Mouse (Mus musculus) limb, embryonic 12.5 days (tissue): ENCODE measurements around the gene Sox13. TPM values are rescaled to one million over a fixed set of nuclear protein-coding genes. Genes with fewer than 3 reads are reported as not detected.

Experiments
- ATAC-seq: fragments of 200-750 bp; cut with Nextera tagmentation; 2 replicates; pipeline ENCODE4 v1.8.0; 2017; ENCODE audit warnings: low read depth, moderate TSS enrichment; ENCODE audit not compliant: insufficient number of reproducible peaks, insufficient read depth, low FRiP score, low TSS enrichment
- H3K27ac ChIP-seq: fragments of 300-500 bp; sonication (generic); 2 replicates; pipeline ENCODE4 v1.5.1; 2016; ENCODE audit warnings: mild to moderate bottlenecking, moderate library complexity
- H3K27me3 ChIP-seq: fragments of 300-500 bp; sonication (generic); 2 replicates; pipeline ENCODE4 v1.6.1; 2016; ENCODE audit warnings: mild to moderate bottlenecking, moderate library complexity
- H3K36me3 ChIP-seq: fragments of 300-500 bp; sonication (generic); 2 replicates; pipeline ENCODE4 v1.6.1; 2016; ENCODE audit warnings: mild to moderate bottlenecking, moderate library complexity
- H3K4me1 ChIP-seq: fragments of 300-500 bp; sonication (generic); replicated peaks from 2 replicates; pipeline ENCODE4 v1.6.1; 2016
- H3K4me2 ChIP-seq: fragments of 300-500 bp; sonication (generic); 2 replicates; pipeline ENCODE4 v1.6.1; 2016; ENCODE audit warnings: mild to moderate bottlenecking, moderate library complexity
- H3K4me3 ChIP-seq: fragments of 300-500 bp; sonication (generic); replicated peaks from 2 replicates; pipeline ENCODE4 v1.5.1; 2016; ENCODE audit warnings: mild to moderate bottlenecking
- H3K9ac ChIP-seq: fragments of 300-500 bp; sonication (generic); replicated peaks from 2 replicates; pipeline ENCODE4 v1.6.1; 2016; ENCODE audit warnings: mild to moderate bottlenecking, moderate library complexity
- H3K9me3 ChIP-seq: fragments of 300-500 bp; sonication (generic); 2 replicates; pipeline ENCODE4 v1.6.1; 2016; ENCODE audit warnings: mild to moderate bottlenecking, moderate library complexity
- WGBS: fragments of 180-500 bp; shearing (Covaris S2); methylation state at CpG from one replicate; pipeline ENCODE4 v1.1.7; 2016; 5-methylcytosine and 5-hydroxymethylcytosine counted together
- polyA plus RNA-seq: library from polyadenylated mRNA; unstranded; fragments of >200 nt; fragmentation: Nextera tagmentation; extraction: Ambion mirVana; gene quantifications from 2 replicates; pipeline ENCODE4 v1.2.1, GENCODE M21; 2016

Sox13 gene
- polyA plus RNA-seq, 1 experiment from 2014 or later: 5.6 TPM

DNA sequence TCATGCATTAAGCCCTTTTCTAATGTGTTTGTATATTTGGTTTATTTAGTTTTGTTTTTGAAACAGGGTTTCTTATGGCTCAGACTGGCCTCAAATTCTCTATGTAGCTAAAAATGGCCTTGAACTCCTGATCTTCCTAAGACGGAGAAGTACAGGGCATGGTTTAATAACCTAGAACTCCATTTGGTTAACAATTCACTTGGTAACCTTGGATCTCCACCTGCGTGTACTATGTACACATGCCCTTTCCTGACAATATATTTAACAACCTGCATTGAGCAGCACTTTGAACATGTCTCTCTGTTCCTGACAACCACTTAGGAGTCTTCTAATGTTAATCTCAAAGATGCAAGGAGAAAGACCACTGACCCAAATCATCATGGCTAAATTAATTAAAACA lies 7.0 kb upstream of the Sox13 start:
- peaks cover 17% of the 10 kb centered on the region for H3K9me3 ChIP-seq

GRCm38 (mm10) chr1:133424547-133425140 lies 467 bp upstream of the Sox13 start:
- Histone ChIP-seq H3K9me3 (peaks cover 8% of the 10 kb centered on the region; the same call in 1 of the 2 replicates), H3K36me3 (no peaks in the 10 kb centered on the region), H3K27me3 (peaks cover 18% of the 10 kb centered on the region), H3K27ac (peak overlapping the region; percentile 88; the same call in 1 of the 2 replicates), H3K9ac (no peak overlapping the region), H3K4me2 (peak overlapping the region; percentile 99), H3K4me3 (peak overlapping the region; percentile 78), H3K4me1 (peaks cover 27% of the 10 kb centered on the region)
- WGBS: 59% methylated on average over 4 of the region's 4 CpGs
- no peak for ATAC-seq

More for the DNA sequence above, 7.0 kb upstream of the Sox13 start:
- Histone ChIP-seq H3K4me3 (no peak overlapping the region), H3K4me1 (peaks cover 14% of the 10 kb centered on the region), H3K27me3 (no peaks in the 10 kb centered on the region), H3K36me3 (no peaks in the 10 kb centered on the region), H3K27ac (no peak overlapping the region), H3K9ac (no peak overlapping the region), H3K4me2 (no peak overlapping the region)
- ATAC-seq: no peak
- 88% methylated on average over 2 of the region's 2 CpGs for WGBS

GRCm38 (mm10) chr1:133423166-133423542 lies 1.0 kb downstream of the Sox13 start:
- peaks cover 20% of the 10 kb centered on the region for H3K27me3 ChIP-seq
- H3K9ac ChIP-seq: peak overlapping the region; percentile 84
- H3K36me3 ChIP-seq: no peaks in the 10 kb centered on the region
- peak overlapping the region; percentile 99 for H3K4me2 ChIP-seq
- H3K4me3 ChIP-seq: peak overlapping the region; percentile 78
- ATAC-seq: no peak
- peaks cover 33% of the 10 kb centered on the region for H3K4me1 ChIP-seq
- 0% methylated on average over 31 of the region's 31 CpGs for WGBS
- H3K9me3 ChIP-seq: no peaks in the 10 kb centered on the region
- 0 out of 2 replicates have a peak overlapping the region, but pooled peaks have one; percentile 88 for H3K27ac ChIP-seq

DNA sequence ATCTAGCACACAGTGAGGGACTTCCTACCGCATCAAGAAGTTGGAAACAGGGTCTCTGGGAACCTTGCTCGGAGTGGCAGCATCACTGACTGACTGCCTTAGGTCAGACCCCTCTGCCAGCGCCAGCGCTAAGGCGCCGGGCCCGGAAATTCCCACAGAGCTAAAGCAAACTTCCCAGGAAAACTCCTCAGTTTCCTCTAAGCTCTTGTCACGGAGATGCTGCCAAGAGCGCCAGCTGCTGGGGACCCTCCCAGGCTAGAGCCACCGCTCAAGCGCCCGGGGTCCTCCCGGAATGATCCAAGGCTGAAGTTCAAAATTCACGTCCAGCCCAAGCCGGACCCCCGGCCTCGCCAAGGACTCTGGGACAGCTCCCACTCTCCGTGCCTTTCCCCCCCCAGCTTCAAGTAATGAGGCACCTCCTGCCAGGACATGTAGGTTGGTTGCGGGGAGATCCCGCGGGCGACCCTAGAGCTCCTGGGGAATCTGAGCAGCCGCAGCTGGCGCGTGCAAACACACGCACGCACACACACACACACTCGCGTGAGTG lies 1.5 kb downstream of the Sox13 start:
- H3K27me3 ChIP-seq: peaks cover 21% of the 10 kb centered on the region
- under 1% methylated on average over 29 of the region's 29 CpGs for WGBS
- H3K4me2 ChIP-seq: peak overlapping the region; percentile 99
- peaks cover 38% of the 10 kb centered on the region for H3K4me1 ChIP-seq
- 0 out of 2 replicates have a peak, but pooled peaks have one; percentile 16 for ATAC-seq
- H3K27ac ChIP-seq: 0 out of 2 replicates have a peak overlapping the region, but pooled peaks have one; percentile 88
- no peaks in the 10 kb centered on the region for H3K9me3 ChIP-seq
- peak overlapping the region; percentile 84 for H3K9ac ChIP-seq
- peak overlapping the region; percentile 78 for H3K4me3 ChIP-seq
- no peaks in the 10 kb centered on the region for H3K36me3 ChIP-seq

DNA sequence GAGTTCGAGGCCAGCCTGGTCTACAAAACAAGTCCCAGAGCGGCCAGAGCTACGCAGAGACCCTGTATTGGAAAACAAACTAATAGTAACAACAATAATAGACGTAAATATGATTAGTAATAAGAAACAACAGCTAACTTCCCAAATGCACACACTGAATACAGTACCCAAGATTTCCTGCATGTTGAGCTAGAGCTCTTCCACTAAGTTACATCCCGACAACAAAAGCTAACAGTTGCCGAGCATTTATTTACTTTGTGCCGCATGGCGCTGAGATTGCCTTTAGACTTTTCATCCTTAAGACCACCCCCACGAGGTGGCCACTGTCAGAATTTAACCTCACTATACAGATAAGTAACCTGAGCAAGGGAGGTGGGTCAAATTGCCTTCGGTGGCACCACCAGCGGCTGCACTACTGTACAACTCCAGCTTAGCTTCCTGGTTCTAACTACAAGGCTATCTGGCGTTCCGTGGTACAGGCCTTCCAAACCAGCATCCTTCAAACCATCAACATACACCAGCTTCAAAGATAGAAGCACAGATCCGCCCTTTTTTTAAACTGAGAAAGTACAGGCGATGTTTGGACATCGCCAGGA lies 2.1 kb downstream of the Sox13 start:
- Histone ChIP-seq H3K9me3 (no peaks in the 10 kb centered on the region), H3K36me3 (no peaks in the 10 kb centered on the region), H3K9ac (peak overlapping the region; percentile 84; the same call in 1 of the 2 replicates), H3K27me3 (peaks cover 21% of the 10 kb centered on the region), H3K27ac (no peak overlapping the region), H3K4me3 (peak overlapping the region; percentile 78), H3K4me2 (peak overlapping the region; percentile 99), H3K4me1 (peaks cover 44% of the 10 kb centered on the region)
- ATAC-seq: no peak
- 45% methylated on average over 16 of the region's 16 CpGs for whole genome bisulfite sequencing

DNA sequence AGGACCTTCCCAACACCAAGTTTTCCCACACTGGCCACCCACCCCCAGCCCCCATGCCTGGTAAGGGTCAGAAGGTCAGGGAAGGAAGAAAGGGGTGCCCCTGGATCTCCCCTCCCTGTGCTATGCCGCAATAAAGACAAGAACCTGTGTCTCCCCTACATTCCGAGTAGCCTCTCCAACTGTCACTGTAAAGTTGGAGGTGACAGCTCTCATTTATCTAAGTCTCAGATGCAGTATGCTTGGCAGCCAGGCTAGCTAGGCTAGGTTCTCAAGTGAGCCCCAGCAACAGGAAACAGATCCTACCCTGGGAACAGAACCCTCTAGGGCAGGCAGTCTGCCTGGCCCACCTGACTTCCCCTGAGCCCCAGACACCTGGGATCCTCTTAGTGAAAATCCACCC lies 3.1 kb downstream of the Sox13 start:
- no peaks in the 10 kb centered on the region for H3K9me3 ChIP-seq
- no peak overlapping the region for H3K9ac ChIP-seq
- H3K27ac ChIP-seq: no peak overlapping the region
- H3K27me3 ChIP-seq: peaks cover 21% of the 10 kb centered on the region
- H3K36me3 ChIP-seq: no peaks in the 10 kb centered on the region
- no peak overlapping the region for H3K4me3 ChIP-seq
- WGBS: 46% methylated on average over 2 of the region's 2 CpGs
- no peak overlapping the region for H3K4me2 ChIP-seq
- no peak for ATAC-seq
- peaks cover 44% of the 10 kb centered on the region for H3K4me1 ChIP-seq

- no peaks in the 10 kb centered on the region for H3K36me3 ChIP-seq
- no peak overlapping the region for H3K27ac ChIP-seq
- no peak overlapping the region for H3K4me2 ChIP-seq
- 31% methylated on average over 3 of the region's 3 CpGs for WGBS
- no peak overlapping the region for H3K9ac ChIP-seq
- H3K9me3 ChIP-seq: no peaks in the 10 kb centered on the region
- peaks cover 21% of the 10 kb centered on the region for H3K27me3 ChIP-seq
- no peak overlapping the region for H3K4me3 ChIP-seq
- H3K4me1 ChIP-seq: peaks cover 44% of the 10 kb centered on the region
- ATAC-seq: no peak
Observed at GRCm38 (mm10) chr1:133420491-133420890, 3.7 kb downstream of the Sox13 start.

DNA sequence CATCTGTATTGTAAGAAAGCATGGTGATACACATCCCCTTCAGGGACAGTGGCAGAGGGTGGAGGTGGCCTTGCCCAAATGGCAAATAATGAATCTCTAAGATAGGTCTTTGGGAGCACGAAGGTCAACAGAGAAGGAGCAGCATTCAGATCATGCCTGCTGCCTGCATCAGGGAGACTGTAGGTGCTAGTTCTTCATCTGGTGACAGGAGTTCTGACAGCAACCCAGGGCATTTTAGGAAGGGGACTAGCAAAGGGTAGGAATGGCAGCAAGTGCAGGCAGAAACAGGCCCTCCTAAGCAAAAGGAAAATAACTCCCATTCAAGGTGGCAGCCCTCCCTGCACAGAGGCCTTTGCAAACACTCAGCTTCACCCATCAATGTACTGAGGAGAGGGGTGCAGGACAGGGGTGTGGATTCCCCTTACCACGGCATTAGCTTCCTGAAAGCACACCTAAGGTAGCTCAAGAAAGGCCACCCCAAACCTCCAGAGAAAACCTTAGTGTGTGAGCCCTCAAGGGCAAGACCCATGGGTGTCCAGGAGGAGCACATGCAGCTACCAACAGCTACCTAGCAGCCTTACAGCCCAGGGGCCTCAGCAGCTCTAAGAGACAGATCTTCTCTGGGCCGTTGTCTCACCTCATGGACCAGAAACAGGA lies 4.9 kb downstream of the Sox13 start:
- 78% methylated on average over 3 of the region's 3 CpGs for WGBS

GRCm38 (mm10) chr1:133418164-133418800 lies 5.9 kb downstream of the Sox13 start:
- no peaks in the 10 kb centered on the region for H3K9me3 ChIP-seq
- peak overlapping the region; percentile 61 for H3K4me2 ChIP-seq
- H3K4me3 ChIP-seq: peak overlapping the region; percentile 30
- ATAC-seq: no peak
- H3K27ac ChIP-seq: no peak overlapping the region
- H3K4me1 ChIP-seq: peaks cover 52% of the 10 kb centered on the region
- peaks cover 21% of the 10 kb centered on the region for H3K27me3 ChIP-seq
- WGBS: 10% methylated on average over 28 of the region's 28 CpGs
- peak overlapping the region; percentile 54; the same call in 1 of the 2 replicates for H3K9ac ChIP-seq
- no peaks in the 10 kb centered on the region for H3K36me3 ChIP-seq

More for the DNA sequence above, 4.9 kb downstream of the Sox13 start:
- Histone ChIP-seq H3K36me3 (no peaks in the 10 kb centered on the region), H3K9me3 (no peaks in the 10 kb centered on the region), H3K4me1 (peaks cover 50% of the 10 kb centered on the region), H3K9ac (no peak overlapping the region), H3K4me2 (no peak overlapping the region), H3K4me3 (no peak overlapping the region), H3K27me3 (peaks cover 21% of the 10 kb centered on the region), H3K27ac (no peak overlapping the region)
- ATAC-seq: no peak

GRCm38 (mm10) chr1:133417539-133417938 lies 6.6 kb downstream of the Sox13 start:
- Histone ChIP-seq H3K9me3 (no peaks in the 10 kb centered on the region), H3K4me1 (peaks cover 50% of the 10 kb centered on the region), H3K4me3 (no peak overlapping the region), H3K9ac (no peak overlapping the region), H3K36me3 (no peaks in the 10 kb centered on the region), H3K27me3 (peaks cover 21% of the 10 kb centered on the region), H3K27ac (no peak overlapping the region), H3K4me2 (no peak overlapping the region)
- whole genome bisulfite sequencing: 85% methylated on average over 1 of the region's 1 CpGs
- ATAC-seq: no peak

DNA sequence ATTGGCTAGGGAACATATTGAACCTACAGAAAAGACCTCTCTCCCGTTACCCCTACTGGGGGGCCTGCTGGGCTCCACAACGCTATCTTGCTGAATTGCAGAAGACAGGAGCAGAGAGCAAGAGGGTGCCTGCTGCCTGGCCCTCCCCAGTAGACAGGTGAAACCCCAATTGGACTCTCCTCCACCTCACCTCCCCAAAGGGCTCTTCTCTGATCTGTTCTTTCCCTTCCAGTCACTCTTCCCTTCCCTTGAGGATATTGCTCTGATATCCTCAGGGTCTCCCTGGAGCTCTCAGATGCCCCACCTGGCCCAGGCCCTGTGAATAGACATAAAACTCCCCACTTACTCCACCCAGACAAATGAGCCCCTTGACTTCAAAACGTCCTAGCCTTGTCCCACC lies 7.1 kb downstream of the Sox13 start:
- H3K4me2 ChIP-seq: no peak overlapping the region

More for the DNA sequence above, 7.1 kb downstream of the Sox13 start:
- ATAC-seq: no peak
- Histone ChIP-seq H3K27me3 (peaks cover 17% of the 10 kb centered on the region), H3K9ac (no peak overlapping the region), H3K9me3 (no peaks in the 10 kb centered on the region), H3K36me3 (no peaks in the 10 kb centered on the region), H3K4me1 (peaks cover 46% of the 10 kb centered on the region), H3K27ac (no peak overlapping the region), H3K4me3 (no peak overlapping the region)
- WGBS: 73% methylated on average over 3 of the region's 3 CpGs
